Mouse (Mus musculus) frontal cortex, postnatal 25 days (tissue): ENCODE data around the gene Csn1s2a.
"Not testable (repeated sequence)": the region's sequence is repeated elsewhere in the genome, so short reads cannot be mapped to it uniquely, and the experiment has no call there.

ENCODE experiments used
- DNase-seq, 2 experiments: peaks; one replicate each; pipeline ENCODE4 v3.0.0; 2022; ENCODE audit warnings: low spot score in 2 of 2

Gene Csn1s2a

DNA sequence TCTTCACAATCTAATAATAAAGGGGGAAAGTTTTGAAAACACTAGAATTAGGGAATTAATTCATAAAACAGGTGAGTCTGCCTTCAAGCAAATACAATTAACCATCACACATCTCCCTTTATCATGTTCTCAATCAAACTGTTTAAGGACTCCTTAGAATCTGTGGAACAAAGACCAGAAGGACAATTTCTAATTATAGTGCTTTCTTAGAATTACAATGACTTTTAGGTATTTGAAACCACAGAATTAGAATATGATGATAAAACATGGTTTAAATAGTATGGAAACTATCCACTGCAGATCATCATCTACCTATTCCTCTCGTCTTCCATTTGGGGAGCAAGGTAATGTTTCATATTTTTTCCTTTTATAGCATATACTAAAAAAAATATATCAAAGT, at the start of gene Csn1s2a:
Gene Csn1s2a (plus strand): TSS at position 301 of the 400 bp plus-strand sequence.
- no peak for DNase-seq

DNA sequence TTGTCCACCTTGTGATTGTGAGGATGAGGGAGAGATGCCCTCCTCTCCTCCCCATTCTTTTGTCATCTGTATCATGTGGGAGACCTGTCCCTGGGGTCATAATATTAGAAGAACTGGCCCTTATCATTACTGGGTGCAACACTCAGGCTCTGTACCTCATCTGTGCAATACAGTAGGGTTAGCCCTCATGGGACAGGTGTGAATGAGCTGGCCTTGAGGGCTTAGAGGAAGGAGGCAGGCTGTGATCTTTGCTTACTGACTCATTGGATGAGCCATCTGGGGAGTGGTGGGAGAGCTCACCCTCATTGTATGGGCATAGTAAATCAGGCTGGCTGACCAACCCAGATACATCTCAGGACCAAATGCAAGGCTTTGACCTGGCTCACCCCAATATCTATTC, 39.5 kb upstream of the Csn1s2a start:
- no peak for DNase-seq

DNA sequence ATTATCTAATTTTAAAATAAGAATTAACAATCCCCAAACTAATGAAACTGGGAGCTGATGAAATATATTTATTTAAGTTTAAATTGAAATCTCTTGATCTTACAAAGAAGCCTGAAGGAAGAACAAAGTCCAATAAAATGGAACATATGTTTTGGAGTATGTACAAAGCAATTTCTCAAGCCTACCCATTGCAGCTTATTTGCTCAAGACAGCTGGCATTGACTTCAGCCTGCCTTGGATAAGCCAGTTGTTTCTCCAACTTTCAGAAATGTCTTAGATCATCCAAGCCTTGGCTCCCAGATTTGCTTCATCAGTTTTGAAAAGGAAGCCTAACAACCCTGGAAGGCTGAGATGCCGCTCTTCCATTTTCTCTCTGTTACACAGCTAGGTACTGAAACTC, 20.9 kb upstream of the Csn1s2a start:
- DNase-seq, result no peak

DNA sequence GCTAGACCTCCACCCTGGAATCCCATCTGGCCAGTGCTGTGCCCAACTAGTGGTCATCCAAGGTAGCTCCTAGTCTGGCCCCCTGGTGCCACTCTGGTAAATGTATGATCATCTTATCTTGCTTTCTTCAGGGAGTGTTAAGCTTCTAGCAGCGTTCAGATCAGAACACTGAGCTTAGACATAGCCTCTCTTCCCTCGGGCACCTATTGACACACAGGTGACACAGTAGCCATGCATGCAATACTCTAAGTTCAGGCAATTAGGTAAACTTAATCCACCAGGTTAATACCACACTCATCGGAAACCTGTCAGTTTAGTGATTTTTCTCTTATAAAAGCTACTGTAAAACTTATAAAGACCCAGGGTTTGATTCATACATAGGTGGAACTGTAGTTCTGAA, 9.8 kb upstream of the Csn1s2a start:
- no peak for DNase-seq

DNA sequence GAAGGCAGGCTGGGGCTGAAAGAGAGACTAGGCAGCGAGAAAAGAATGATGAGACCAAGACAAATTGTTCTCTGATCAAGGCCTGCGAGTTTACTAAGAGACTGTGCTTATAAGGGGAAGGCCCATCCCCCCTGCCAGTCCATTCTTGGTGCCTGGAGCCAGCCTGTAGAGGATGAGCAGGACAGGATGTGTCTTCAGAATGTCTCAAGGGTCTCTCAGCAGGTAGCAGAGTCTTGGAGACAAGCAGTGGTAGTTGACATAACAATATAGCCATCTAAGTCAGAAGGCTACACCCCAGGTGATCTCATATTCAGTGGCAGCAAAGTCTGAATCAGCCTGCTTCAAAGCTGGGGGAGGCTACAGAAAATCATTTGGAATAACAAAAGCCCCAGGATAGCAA, 2.2 kb upstream of the Csn1s2a start:
- DNase-seq, result not testable (repeated sequence)

DNA sequence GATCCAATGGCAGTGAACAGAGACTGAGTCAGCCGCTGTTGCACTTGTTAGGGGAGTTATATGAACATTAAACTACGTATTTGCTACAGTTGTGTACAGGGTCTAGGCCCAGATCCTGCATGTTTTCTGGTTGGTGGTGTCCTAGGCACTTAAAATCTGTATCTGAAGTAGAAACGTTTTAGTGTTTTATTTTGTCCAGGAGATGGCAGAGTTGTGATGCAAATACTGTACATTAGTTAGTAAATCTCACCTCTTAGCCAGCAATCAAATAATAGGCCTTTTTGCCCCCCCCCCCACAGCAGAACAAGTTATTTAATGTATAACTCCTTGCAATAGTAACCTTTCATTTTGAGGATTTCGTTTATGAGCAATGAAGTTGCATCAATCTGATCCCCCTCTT, 8.4 kb downstream of the Csn1s2a start:
- DNase-seq, result no peak

DNA sequence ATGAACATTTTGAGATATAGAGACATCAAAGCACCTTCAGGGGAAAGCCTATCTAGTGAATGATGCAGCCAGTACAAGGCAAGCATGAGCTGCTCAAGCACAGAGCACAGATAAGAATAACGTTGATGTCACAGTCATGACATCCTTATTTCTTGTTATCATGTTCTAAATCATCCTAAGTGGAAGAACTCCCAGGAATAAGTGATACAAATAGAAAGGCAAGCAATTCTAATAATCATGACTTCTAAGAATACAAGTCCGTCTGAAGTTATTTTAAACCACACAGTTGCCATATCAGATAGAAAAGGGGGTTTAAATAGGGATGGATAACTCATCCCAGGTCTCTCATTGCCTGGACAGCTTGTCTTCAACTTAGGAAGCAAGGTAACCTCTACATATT, 33.4 kb downstream of the Csn1s2a start, which contains the start of gene Csn1s2b:
Gene Csn1s2b (plus strand): TSS at position 301 of the 400 bp plus-strand sequence.
- no peak for DNase-seq

DNA sequence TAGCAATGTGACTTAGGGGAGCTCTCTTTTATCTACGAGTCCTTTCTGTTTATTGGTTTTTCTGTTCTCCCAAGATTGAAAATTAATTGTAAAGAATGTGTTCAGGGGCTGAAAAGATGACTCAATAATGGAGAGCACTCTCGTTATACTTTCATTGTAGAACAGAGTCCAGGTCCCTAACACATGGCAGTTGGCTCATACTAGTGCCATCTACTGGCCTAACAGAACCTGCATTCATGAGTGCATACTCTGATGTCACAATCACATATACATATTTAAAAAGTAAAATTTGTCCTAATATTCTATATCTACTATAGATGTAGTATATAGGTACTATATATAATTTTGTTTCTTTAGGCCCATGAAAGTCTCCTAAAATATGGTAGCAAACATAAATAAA, 34.9 kb downstream of the Csn1s2a start:
- DNase-seq, result no peak

DNA sequence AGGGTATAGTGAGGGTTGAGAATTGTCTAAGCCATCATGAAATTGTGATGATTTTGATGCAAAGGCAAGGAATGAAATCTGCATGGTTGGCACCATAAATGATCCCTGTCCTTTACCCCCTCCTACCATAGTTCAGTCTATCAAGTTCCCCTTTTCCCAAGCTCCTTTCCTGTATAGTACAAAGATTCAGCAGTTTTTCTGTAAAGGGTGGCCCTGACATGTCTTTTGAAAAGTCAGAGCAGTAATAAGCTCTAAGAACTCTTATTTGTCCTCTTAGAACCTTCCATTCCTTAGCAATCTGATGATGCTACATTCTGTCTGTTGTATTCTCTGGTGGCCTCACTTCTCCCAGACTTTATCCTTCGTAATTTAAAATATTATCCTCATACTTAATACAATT, 51.0 kb downstream of the Csn1s2a start, which contains the start of gene Prr27:
Gene Prr27 (plus strand): TSS at position 301 of the 400 bp plus-strand sequence.
- DNase-seq, result no peak
